Mouse (Mus musculus) olfactory bulb, adult 2 months (tissue): ENCODE measurements around the gene Celsr2.

Experiments
- CTCF ChIP-seq: fragments of 200-500 bp; IDR thresholded peaks from 2 replicates; pipeline ENCODE4 v1.5.1; 2012; ENCODE audit warnings: low read depth, mild to moderate bottlenecking, low read length, moderate library complexity; ENCODE audit not compliant: insufficient read depth
- POLR2A ChIP-seq: fragments of 200-500 bp; IDR thresholded peaks from 2 replicates; pipeline ENCODE4 v1.6.1; 2012; ENCODE audit warnings: mild to moderate bottlenecking, low read depth, low read length, moderate library complexity; ENCODE audit not compliant: insufficient read depth

GRCm38 (mm10) chr3:108433881-108434495 lies 18.6 kb upstream of the Celsr2 start:
- no peak for TF ChIP-seq POLR2A
- no peak for TF ChIP-seq CTCF
